Mouse (Mus musculus): ENCODE results near the gene Tmsb15b1. TPM values are rescaled to one million over a fixed set of nuclear protein-coding genes. Genes with fewer than 3 reads are reported as not detected.

Tmsb15b1 gene
- polyA plus RNA-seq (2012; rRNA removed): not detected in 2 replicates

GRCm38 (mm10) chrX:136976424-136977084 lies at the start of gene Tmsb15b1, which contains the start of gene Tmsb15l:
Tmsb15b1 (minus strand) TSS chrX:136976874.
Tmsb15l (minus strand) TSS chrX:136976869.
- 27% methylated on average over 15 of the region's 15 CpGs for WGBS
- peak within 1 kb of the TSS; percentile 65 for H3K4me3 ChIP-seq (ENCODE audit: low read depth, low read length)
- no peak within 1 kb of the TSS for H3K27ac ChIP-seq (ENCODE audit: insufficient read depth, low read depth, low read length)
- no peaks in the 10 kb centered on the region for H3K27me3 ChIP-seq (ENCODE audit: control insufficient read depth, insufficient read depth, low read length)
- no peak for TF ChIP-seq CTCF (IDR thresholded peaks at IDR 0.05; ENCODE audit: extremely low read depth, insufficient read length, insufficient replicate concordance, low read depth, low read length)
- TF ChIP-seq POLR2A (IDR thresholded peaks at IDR 0.05; ENCODE audit: low read depth, low read length): no peak
- H3K36me3 ChIP-seq (ENCODE audit: control insufficient read depth, insufficient read depth, low read length): no peaks in the 10 kb centered on the region
- peaks cover 3% of the 10 kb centered on the region; the same call in 1 of the 2 replicates for H3K4me1 ChIP-seq (ENCODE audit: control insufficient read depth, insufficient read depth, insufficient read length, low read length)

GRCm38 (mm10) chrX:137019310-137019709 lies 42.6 kb upstream of the Tmsb15b1 start:
- TF ChIP-seq CTCF (IDR thresholded peaks at IDR 0.05; ENCODE audit: extremely low read depth, insufficient read length, insufficient replicate concordance, low read depth, low read length): no peak
- no peak for TF ChIP-seq POLR2A (IDR thresholded peaks at IDR 0.05; ENCODE audit: low read depth, low read length)
- no peak overlapping the region for H3K27ac ChIP-seq (ENCODE audit: insufficient read depth, low read depth, low read length)
- no peak overlapping the region for H3K4me3 ChIP-seq (ENCODE audit: low read depth, low read length)
- H3K36me3 ChIP-seq (ENCODE audit: control insufficient read depth, insufficient read depth, low read length): 0 out of 2 replicates have a peak, but pooled peaks cover 2% of the 10 kb centered on the region
- no peaks in the 10 kb centered on the region for H3K4me1 ChIP-seq (ENCODE audit: control insufficient read depth, insufficient read depth, insufficient read length, low read length)
- H3K27me3 ChIP-seq (ENCODE audit: control insufficient read depth, insufficient read depth, low read length): no peaks in the 10 kb centered on the region
- WGBS: 10% methylated on average over 1 of the region's 1 CpGs

- Histone ChIP-seq H3K36me3 (ENCODE audit: control insufficient read depth, insufficient read depth, low read length) (0 out of 2 replicates have a peak, but pooled peaks cover 2% of the 10 kb centered on the region), H3K4me3 (ENCODE audit: low read depth, low read length) (no peak overlapping the region), H3K27me3 (ENCODE audit: control insufficient read depth, insufficient read depth, low read length) (no peaks in the 10 kb centered on the region), H3K27ac (ENCODE audit: insufficient read depth, low read depth, low read length) (no peak overlapping the region), H3K4me1 (ENCODE audit: control insufficient read depth, insufficient read depth, insufficient read length, low read length) (no peaks in the 10 kb centered on the region)
- 71% methylated on average over 1 of the region's 1 CpGs for WGBS
- TF ChIP-seq CTCF (IDR thresholded peaks at IDR 0.05; ENCODE audit: extremely low read depth, insufficient read length, insufficient replicate concordance, low read depth, low read length) (no peak), POLR2A (IDR thresholded peaks at IDR 0.05; ENCODE audit: low read depth, low read length) (no peak)
Measured at GRCm38 (mm10) chrX:137017668-137018067, 41.0 kb upstream of the Tmsb15b1 start.

- Histone ChIP-seq H3K36me3 (ENCODE audit: control insufficient read depth, insufficient read depth, low read length) (0 out of 2 replicates have a peak, but pooled peaks cover 2% of the 10 kb centered on the region), H3K27ac (ENCODE audit: insufficient read depth, low read depth, low read length) (no peak overlapping the region), H3K4me3 (ENCODE audit: low read depth, low read length) (no peak overlapping the region), H3K4me1 (ENCODE audit: control insufficient read depth, insufficient read depth, insufficient read length, low read length) (no peaks in the 10 kb centered on the region), H3K27me3 (ENCODE audit: control insufficient read depth, insufficient read depth, low read length) (no peaks in the 10 kb centered on the region)
- peak; percentile 7; the same call in 1 of the 2 replicates for TF ChIP-seq CTCF (IDR thresholded peaks at IDR 0.05; ENCODE audit: extremely low read depth, insufficient read length, insufficient replicate concordance, low read depth, low read length)
- TF ChIP-seq POLR2A (IDR thresholded peaks at IDR 0.05; ENCODE audit: low read depth, low read length): no peak
- WGBS: 52% methylated on average over 6 of the region's 6 CpGs
Measured at GRCm38 (mm10) chrX:137015099-137015709, 38.5 kb upstream of the Tmsb15b1 start.

GRCm38 (mm10) chrX:136996256-136996655 lies 19.6 kb upstream of the Tmsb15b1 start:
- Histone ChIP-seq H3K36me3 (ENCODE audit: control insufficient read depth, insufficient read depth, low read length) (no peaks in the 10 kb centered on the region), H3K4me3 (ENCODE audit: low read depth, low read length) (no peak overlapping the region), H3K27me3 (ENCODE audit: control insufficient read depth, insufficient read depth, low read length) (no peaks in the 10 kb centered on the region; the same call in 1 of the 2 replicates), H3K4me1 (ENCODE audit: control insufficient read depth, insufficient read depth, insufficient read length, low read length) (no peaks in the 10 kb centered on the region; the same call in 1 of the 2 replicates), H3K27ac (ENCODE audit: insufficient read depth, low read depth, low read length) (no peak overlapping the region)
- TF ChIP-seq POLR2A (IDR thresholded peaks at IDR 0.05; ENCODE audit: low read depth, low read length) (no peak), CTCF (IDR thresholded peaks at IDR 0.05; ENCODE audit: extremely low read depth, insufficient read length, insufficient replicate concordance, low read depth, low read length) (no peak)
- 73% methylated on average over 2 of the region's 2 CpGs for WGBS

GRCm38 (mm10) chrX:136993641-136994040 lies 17.0 kb upstream of the Tmsb15b1 start:
- Histone ChIP-seq H3K4me1 (ENCODE audit: control insufficient read depth, insufficient read depth, insufficient read length, low read length) (no peaks in the 10 kb centered on the region; the same call in 1 of the 2 replicates), H3K36me3 (ENCODE audit: control insufficient read depth, insufficient read depth, low read length) (no peaks in the 10 kb centered on the region), H3K4me3 (ENCODE audit: low read depth, low read length) (peak overlapping the region; percentile 8; the same call in 1 of the 2 replicates), H3K27me3 (ENCODE audit: control insufficient read depth, insufficient read depth, low read length) (no peaks in the 10 kb centered on the region; the same call in 1 of the 2 replicates), H3K27ac (ENCODE audit: insufficient read depth, low read depth, low read length) (no peak overlapping the region)
- TF ChIP-seq CTCF (IDR thresholded peaks at IDR 0.05; ENCODE audit: extremely low read depth, insufficient read length, insufficient replicate concordance, low read depth, low read length) (no peak), POLR2A (IDR thresholded peaks at IDR 0.05; ENCODE audit: low read depth, low read length) (no peak)
- WGBS: 52% methylated on average over 14 of the region's 14 CpGs
